Mouse (Mus musculus): Measurements from ENCODE around the gene Thap4. TPM values are rescaled to one million over a fixed set of nuclear protein-coding genes. Genes with fewer than 3 reads are reported as not detected.
"Not testable (repeated sequence)": the region's sequence is repeated elsewhere in the genome, so short reads cannot be mapped to it uniquely, and the experiment has no call there.

Thap4 gene
- polyA plus RNA-seq, 1 experiment from 2014 or later: 13.0 TPM

GRCm38 (mm10) chr1:93764871-93765591 lies 10.4 kb upstream of the Thap4 start:
- peaks cover 10% of the 10 kb centered on the region for H3K36me3 ChIP-seq (replicated peaks; ENCODE audit: insufficient read depth, low read length)
- no peak overlapping the region for H3K4me2 ChIP-seq (ENCODE audit: low read depth, low read length)
- H3K4me1 ChIP-seq (ENCODE audit: insufficient read depth): peaks cover 11% of the 10 kb centered on the region
- no peak overlapping the region for H3K9ac ChIP-seq (replicated peaks)
- TF ChIP-seq CTCF (IDR thresholded peaks at IDR 0.05; ENCODE audit: low read depth): no peak
- no peak for TF ChIP-seq EP300 (IDR thresholded peaks at IDR 0.05; ENCODE audit: low read depth)
- no peaks in the 10 kb centered on the region for H3K27me3 ChIP-seq (ENCODE audit: insufficient read depth, low read length)
- WGBS (ENCODE audit: insufficient replicate concordance): 86% methylated on average over 9 of the region's 9 CpGs
- no peak for ATAC-seq
- no peak overlapping the region for H3K4me3 ChIP-seq (ENCODE audit: low read depth, low read length)
- no peak overlapping the region; the same call in 1 of the 2 replicates for H3K27ac ChIP-seq (ENCODE audit: low read depth)
- no peak for DNase-seq
- H3K9me3 ChIP-seq (ENCODE audit: low read length): no peaks in the 10 kb centered on the region

DNA sequence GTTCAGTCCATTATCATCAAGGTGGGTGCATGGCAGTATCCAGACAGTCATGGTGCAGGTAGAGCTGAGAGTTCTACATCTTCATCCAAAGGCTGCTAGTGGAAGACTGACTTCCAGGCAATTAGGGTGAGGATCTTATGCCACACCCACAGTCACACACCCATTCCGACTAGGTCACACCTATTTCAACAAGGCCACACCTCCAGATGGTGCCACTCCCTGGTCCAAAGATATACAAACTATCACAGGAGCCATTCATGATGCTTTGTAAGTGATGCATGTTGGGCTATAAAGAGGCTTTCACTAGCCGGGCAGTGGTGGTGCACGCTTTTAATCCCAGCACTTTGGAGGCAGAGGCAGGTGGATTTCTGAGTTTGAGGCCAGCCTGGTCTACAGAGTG lies 8.9 kb upstream of the Thap4 start:
- not testable (repeated sequence) for H3K9ac ChIP-seq (replicated peaks)
- H3K4me1 ChIP-seq (ENCODE audit: insufficient read depth): peaks cover 16% of the 10 kb centered on the region

GRCm38 (mm10) chr1:93760076-93760475 lies 5.4 kb upstream of the Thap4 start:
- no peak for DNase-seq
- no peaks in the 10 kb centered on the region for H3K27me3 ChIP-seq (ENCODE audit: insufficient read depth, low read length)
- H3K27ac ChIP-seq (ENCODE audit: low read depth): no peak overlapping the region
- H3K36me3 ChIP-seq (replicated peaks; ENCODE audit: insufficient read depth, low read length): no peaks in the 10 kb centered on the region
- peaks cover 24% of the 10 kb centered on the region for H3K4me1 ChIP-seq (ENCODE audit: insufficient read depth)
- WGBS (ENCODE audit: insufficient replicate concordance): 94% methylated on average over 1 of the region's 1 CpGs
- H3K4me3 ChIP-seq (ENCODE audit: low read depth, low read length): no peak overlapping the region
- H3K9me3 ChIP-seq (ENCODE audit: low read length): no peaks in the 10 kb centered on the region
- H3K9ac ChIP-seq (replicated peaks): no peak overlapping the region
- TF ChIP-seq EP300 (IDR thresholded peaks at IDR 0.05; ENCODE audit: low read depth): no peak
- no peak for TF ChIP-seq CTCF (IDR thresholded peaks at IDR 0.05; ENCODE audit: low read depth)
- no peak for ATAC-seq
- H3K4me2 ChIP-seq (ENCODE audit: low read depth, low read length): no peak overlapping the region

More for the DNA sequence above, 8.9 kb upstream of the Thap4 start:
- H3K27ac ChIP-seq (ENCODE audit: low read depth); H3K9me3 ChIP-seq (ENCODE audit: low read length); H3K36me3 ChIP-seq (replicated peaks; ENCODE audit: insufficient read depth, low read length); H3K4me3 ChIP-seq (ENCODE audit: low read depth, low read length); H3K27me3 ChIP-seq (ENCODE audit: insufficient read depth, low read length); DNase-seq: not testable (repeated sequence)
- peak overlapping the region; percentile 35; the same call in 1 of the 2 replicates for H3K4me2 ChIP-seq (ENCODE audit: low read depth, low read length)
- 74% methylated on average over 3 of the region's 3 CpGs for WGBS (ENCODE audit: insufficient replicate concordance)
- peak; percentile 67; the same call in 1 of the 2 replicates for ATAC-seq

DNA sequence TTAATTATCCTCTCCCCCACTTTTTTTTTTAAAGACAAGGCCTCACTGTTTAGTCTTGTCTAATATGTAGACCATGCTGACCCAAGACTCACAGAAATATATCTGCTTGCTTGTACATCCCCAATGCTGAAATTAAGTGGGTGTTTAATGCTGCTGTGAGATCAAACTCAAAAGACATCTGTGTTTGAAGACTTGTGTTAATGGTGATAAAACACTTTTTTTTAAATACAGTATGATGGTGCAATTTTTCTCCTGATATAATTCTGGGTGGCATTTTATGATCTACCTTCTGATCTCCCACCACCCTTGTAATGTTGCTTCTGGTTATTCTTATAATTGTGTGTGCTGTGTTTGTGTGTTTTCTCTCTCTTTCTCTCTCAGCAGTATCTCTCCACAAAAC lies 1.5 kb upstream of the Thap4 start:
- Histone ChIP-seq H3K27ac (ENCODE audit: low read depth) (peak overlapping the region; percentile 95; the same call in 1 of the 2 replicates), H3K9me3 (ENCODE audit: low read length) (no peaks in the 10 kb centered on the region), H3K27me3 (ENCODE audit: insufficient read depth, low read length) (no peaks in the 10 kb centered on the region), H3K36me3 (replicated peaks; ENCODE audit: insufficient read depth, low read length) (no peaks in the 10 kb centered on the region), H3K4me3 (ENCODE audit: low read depth, low read length) (peak overlapping the region; percentile 98), H3K9ac (replicated peaks) (peak overlapping the region; percentile 96), H3K4me2 (ENCODE audit: low read depth, low read length) (peak overlapping the region; percentile 98), H3K4me1 (ENCODE audit: insufficient read depth) (peaks cover 29% of the 10 kb centered on the region)
- DNase-seq: no peak
- TF ChIP-seq EP300 (IDR thresholded peaks at IDR 0.05; ENCODE audit: low read depth) (peak; percentile 91), CTCF (IDR thresholded peaks at IDR 0.05; ENCODE audit: low read depth) (no peak)
- ATAC-seq: no peak

GRCm38 (mm10) chr1:93755618-93756017 lies 954 bp upstream of the Thap4 start:
- H3K4me2 ChIP-seq (ENCODE audit: low read depth, low read length): peak overlapping the region; percentile 98
- 24% methylated on average over 7 of the region's 7 CpGs for WGBS (ENCODE audit: insufficient replicate concordance)
- 0 out of 2 replicates have a peak, but pooled peaks cover 1% of the 10 kb centered on the region for H3K36me3 ChIP-seq (replicated peaks; ENCODE audit: insufficient read depth, low read length)
- H3K4me1 ChIP-seq (ENCODE audit: insufficient read depth): peaks cover 29% of the 10 kb centered on the region
- H3K4me3 ChIP-seq (ENCODE audit: low read depth, low read length): peak overlapping the region; percentile 98
- peak overlapping the region; percentile 95 for H3K27ac ChIP-seq (ENCODE audit: low read depth)
- no peaks in the 10 kb centered on the region for H3K27me3 ChIP-seq (ENCODE audit: insufficient read depth, low read length)
- no peak for DNase-seq
- H3K9ac ChIP-seq (replicated peaks): peak overlapping the region; percentile 96
- no peak for ATAC-seq
- H3K9me3 ChIP-seq (ENCODE audit: low read length): no peaks in the 10 kb centered on the region
- TF ChIP-seq CTCF (IDR thresholded peaks at IDR 0.05; ENCODE audit: low read depth) (no peak), EP300 (IDR thresholded peaks at IDR 0.05; ENCODE audit: low read depth) (no peak)

- Histone ChIP-seq H3K9me3 (ENCODE audit: low read length) (no peaks in the 10 kb centered on the region), H3K27ac (ENCODE audit: low read depth) (peak overlapping the region; percentile 95), H3K9ac (replicated peaks) (peak overlapping the region; percentile 96), H3K4me3 (ENCODE audit: low read depth, low read length) (peak overlapping the region; percentile 98), H3K4me1 (ENCODE audit: insufficient read depth) (peaks cover 29% of the 10 kb centered on the region), H3K36me3 (replicated peaks; ENCODE audit: insufficient read depth, low read length) (peaks cover 5% of the 10 kb centered on the region; the same call in 1 of the 2 replicates), H3K27me3 (ENCODE audit: insufficient read depth, low read length) (no peaks in the 10 kb centered on the region), H3K4me2 (ENCODE audit: low read depth, low read length) (peak overlapping the region; percentile 98)
- under 1% methylated on average over 13 of the region's 13 CpGs for whole genome bisulfite sequencing (ENCODE audit: insufficient replicate concordance)
- TF ChIP-seq CTCF (IDR thresholded peaks at IDR 0.05; ENCODE audit: low read depth) (no peak), EP300 (IDR thresholded peaks at IDR 0.05; ENCODE audit: low read depth) (no peak)
- ATAC-seq: no peak
- DNase-seq: no peak
These were observed 587 bp upstream of the Thap4 start for GRCm38 (mm10) chr1:93755291-93755610.
